Mouse (Mus musculus) midbrain, embryonic 13.5 days (tissue): ENCODE results near the gene Zfyve21. TPM values are rescaled to one million over a fixed set of nuclear protein-coding genes. Genes with fewer than 3 reads are reported as not detected.

Source experiments
- ATAC-seq: fragments of 200-750 bp; cut with Nextera tagmentation; 2 replicates; pipeline ENCODE4 v1.8.0; 2017; ENCODE audit warnings: mild to moderate bottlenecking, moderate TSS enrichment, moderate library complexity
- H3K27ac ChIP-seq: fragments of 300-500 bp; sonication (generic); 2 replicates; pipeline ENCODE4 v1.5.1; 2015; ENCODE audit warnings: inconsistent platforms, mild to moderate bottlenecking, moderate library complexity
- H3K27me3 ChIP-seq: fragments of 300-500 bp; sonication (generic); 2 replicates; pipeline ENCODE4 v1.6.1; 2015; ENCODE audit warnings: mild to moderate bottlenecking, inconsistent platforms
- H3K36me3 ChIP-seq: fragments of 300-500 bp; sonication (generic); 2 replicates; pipeline ENCODE4 v1.6.1; 2015; ENCODE audit warnings: mild to moderate bottlenecking, inconsistent platforms
- H3K4me1 ChIP-seq: fragments of 300-500 bp; sonication (generic); replicated peaks from 2 replicates; pipeline ENCODE4 v1.6.1; 2015; ENCODE audit warnings: inconsistent platforms
- H3K4me2 ChIP-seq: fragments of 300-500 bp; sonication (generic); replicated peaks from 2 replicates; pipeline ENCODE4 v1.6.1; 2015; ENCODE audit warnings: moderate library complexity, mild to moderate bottlenecking, inconsistent platforms
- H3K4me3 ChIP-seq: fragments of 300-500 bp; sonication (generic); replicated peaks from 2 replicates; pipeline ENCODE4 v1.5.1; 2015; ENCODE audit warnings: mild to moderate bottlenecking, inconsistent platforms
- H3K9ac ChIP-seq: fragments of 300-500 bp; sonication (generic); replicated peaks from 2 replicates; pipeline ENCODE4 v1.6.1; 2015; ENCODE audit warnings: mild to moderate bottlenecking, inconsistent platforms
- H3K9me3 ChIP-seq: fragments of 300-500 bp; sonication (generic); 2 replicates; pipeline ENCODE4 v1.6.1; 2016; ENCODE audit warnings: mild to moderate bottlenecking, inconsistent platforms
- WGBS: fragments of 180-500 bp; shearing (Covaris S2); methylation state at CpG from one replicate; pipeline ENCODE4 v1.1.7; 2015; 5-methylcytosine and 5-hydroxymethylcytosine counted together
- polyA plus RNA-seq: library from polyadenylated mRNA; unstranded; fragments of >200 nt; fragmentation: Nextera tagmentation; extraction: Ambion mirVana; gene quantifications from 2 replicates; pipeline ENCODE4 v1.2.1, GENCODE M21; 2015

Zfyve21 gene
- polyA plus RNA-seq, 1 experiment from 2014 or later, result 36.6 TPM

GRCm38 (mm10) chr12:111808775-111809174 lies 5.2 kb upstream of the Zfyve21 start:
- Histone ChIP-seq H3K9me3 (no peaks in the 10 kb centered on the region), H3K27me3 (no peaks in the 10 kb centered on the region), H3K4me1 (peaks cover 26% of the 10 kb centered on the region), H3K27ac (0 out of 2 replicates have a peak overlapping the region, but pooled peaks have one; percentile 69), H3K4me2 (no peak overlapping the region), H3K4me3 (no peak overlapping the region), H3K9ac (no peak overlapping the region), H3K36me3 (peaks cover 49% of the 10 kb centered on the region)
- no peak for ATAC-seq
- WGBS, result 92% methylated on average over 6 of the region's 6 CpGs

- Histone ChIP-seq H3K27me3 (no peaks in the 10 kb centered on the region), H3K4me1 (peaks cover 30% of the 10 kb centered on the region), H3K4me2 (no peak overlapping the region), H3K9me3 (no peaks in the 10 kb centered on the region), H3K36me3 (peaks cover 40% of the 10 kb centered on the region), H3K4me3 (no peak overlapping the region), H3K9ac (peak overlapping the region; percentile 52), H3K27ac (peak overlapping the region; percentile 69)
- 1% methylated on average over 9 of the region's 9 CpGs for WGBS
- peak; percentile 10 for ATAC-seq
Measured at GRCm38 (mm10) chr12:111809762-111810161, 4.2 kb upstream of the Zfyve21 start.

GRCm38 (mm10) chr12:111812075-111812474 lies 1.9 kb upstream of the Zfyve21 start:
- Histone ChIP-seq H3K27ac (no peak overlapping the region), H3K4me3 (no peak overlapping the region), H3K27me3 (no peaks in the 10 kb centered on the region), H3K4me1 (peaks cover 51% of the 10 kb centered on the region), H3K36me3 (peaks cover 19% of the 10 kb centered on the region), H3K9me3 (no peaks in the 10 kb centered on the region), H3K9ac (no peak overlapping the region), H3K4me2 (no peak overlapping the region)
- ATAC-seq, result no peak
- 90% methylated on average over 13 of the region's 13 CpGs for WGBS

- Histone ChIP-seq H3K4me3 (peak overlapping the region; percentile 70), H3K4me2 (peak overlapping the region; percentile 75), H3K4me1 (peaks cover 51% of the 10 kb centered on the region), H3K9me3 (no peaks in the 10 kb centered on the region), H3K27me3 (no peaks in the 10 kb centered on the region), H3K27ac (no peak overlapping the region), H3K36me3 (peaks cover 16% of the 10 kb centered on the region), H3K9ac (0 out of 2 replicates have a peak overlapping the region, but pooled peaks have one; percentile 59)
- ATAC-seq, result no peak
- WGBS, result 71% methylated on average over 12 of the region's 12 CpGs
Measured at GRCm38 (mm10) chr12:111812611-111813010, 1.4 kb upstream of the Zfyve21 start.

GRCm38 (mm10) chr12:111813111-111813765 lies 732 bp upstream of the Zfyve21 start:
- no peaks in the 10 kb centered on the region for H3K27me3 ChIP-seq
- no peak overlapping the region for H3K27ac ChIP-seq
- H3K36me3 ChIP-seq, result peaks cover 9% of the 10 kb centered on the region
- H3K4me2 ChIP-seq, result peak overlapping the region; percentile 75
- 3% methylated on average over 27 of the region's 27 CpGs for WGBS
- H3K9ac ChIP-seq, result peak overlapping the region; percentile 59
- peaks cover 51% of the 10 kb centered on the region for H3K4me1 ChIP-seq
- H3K4me3 ChIP-seq, result peak overlapping the region; percentile 70
- H3K9me3 ChIP-seq, result no peaks in the 10 kb centered on the region
- no peak for ATAC-seq

GRCm38 (mm10) chr12:111814769-111815762 lies 1.1 kb downstream of the Zfyve21 start:
- Histone ChIP-seq H3K4me2 (peak overlapping the region; percentile 81), H3K4me1 (peaks cover 38% of the 10 kb centered on the region), H3K27me3 (no peaks in the 10 kb centered on the region), H3K4me3 (peak overlapping the region; percentile 70), H3K9me3 (no peaks in the 10 kb centered on the region), H3K9ac (peak overlapping the region; percentile 70), H3K36me3 (no peaks in the 10 kb centered on the region), H3K27ac (no peak overlapping the region)
- WGBS, result 23% methylated on average over 19 of the region's 19 CpGs
- no peak for ATAC-seq

- no peak overlapping the region for H3K27ac ChIP-seq
Measured at GRCm38 (mm10) chr12:111816528-111816927, 2.6 kb downstream of the Zfyve21 start.

GRCm38 (mm10) chr12:111816967-111817366 lies 3.0 kb downstream of the Zfyve21 start:
- Histone ChIP-seq H3K4me2 (no peak overlapping the region), H3K27me3 (no peaks in the 10 kb centered on the region), H3K9me3 (no peaks in the 10 kb centered on the region), H3K27ac (no peak overlapping the region), H3K36me3 (no peaks in the 10 kb centered on the region), H3K4me3 (no peak overlapping the region), H3K4me1 (peaks cover 41% of the 10 kb centered on the region), H3K9ac (no peak overlapping the region)
- no peak for ATAC-seq
- 87% methylated on average over 9 of the region's 9 CpGs for WGBS

More at GRCm38 (mm10) chr12:111816528-111816927, 2.6 kb downstream of the Zfyve21 start:
- Histone ChIP-seq H3K36me3 (no peaks in the 10 kb centered on the region), H3K9me3 (no peaks in the 10 kb centered on the region), H3K27me3 (no peaks in the 10 kb centered on the region), H3K4me1 (peaks cover 37% of the 10 kb centered on the region), H3K4me2 (no peak overlapping the region), H3K4me3 (no peak overlapping the region), H3K9ac (no peak overlapping the region)
- no peak for ATAC-seq
- WGBS, result 64% methylated on average over 13 of the region's 13 CpGs

- 89% methylated on average over 8 of the region's 8 CpGs for WGBS
- H3K4me1 ChIP-seq, result peaks cover 38% of the 10 kb centered on the region
Measured at GRCm38 (mm10) chr12:111817991-111818390, 4.0 kb downstream of the Zfyve21 start.

GRCm38 (mm10) chr12:111819936-111820335 lies 6.0 kb downstream of the Zfyve21 start:
- no peak overlapping the region for H3K4me3 ChIP-seq
- peaks cover 18% of the 10 kb centered on the region for H3K36me3 ChIP-seq
- no peaks in the 10 kb centered on the region for H3K27me3 ChIP-seq
- no peak overlapping the region for H3K27ac ChIP-seq
- no peak overlapping the region for H3K9ac ChIP-seq
- H3K9me3 ChIP-seq, result no peaks in the 10 kb centered on the region
- H3K4me1 ChIP-seq, result peaks cover 28% of the 10 kb centered on the region
- ATAC-seq, result no peak
- 88% methylated on average over 8 of the region's 8 CpGs for WGBS
- H3K4me2 ChIP-seq, result no peak overlapping the region

More at GRCm38 (mm10) chr12:111817991-111818390, 4.0 kb downstream of the Zfyve21 start:
- Histone ChIP-seq H3K4me3 (no peak overlapping the region), H3K9ac (no peak overlapping the region), H3K27me3 (no peaks in the 10 kb centered on the region), H3K9me3 (no peaks in the 10 kb centered on the region), H3K36me3 (no peaks in the 10 kb centered on the region), H3K4me2 (no peak overlapping the region), H3K27ac (no peak overlapping the region)
- ATAC-seq, result no peak

GRCm38 (mm10) chr12:111820708-111821107 lies 6.7 kb downstream of the Zfyve21 start:
- WGBS, result 91% methylated on average over 7 of the region's 7 CpGs

GRCm38 (mm10) chr12:111821931-111822330 lies 8.0 kb downstream of the Zfyve21 start:
- ATAC-seq, result no peak; the same call in 1 of the 2 replicates
- WGBS, result 73% methylated on average over 4 of the region's 4 CpGs
- Histone ChIP-seq H3K9ac (no peak overlapping the region), H3K9me3 (no peaks in the 10 kb centered on the region), H3K36me3 (peaks cover 38% of the 10 kb centered on the region), H3K4me2 (no peak overlapping the region), H3K27ac (no peak overlapping the region), H3K27me3 (no peaks in the 10 kb centered on the region), H3K4me3 (no peak overlapping the region), H3K4me1 (peaks cover 8% of the 10 kb centered on the region; the same call in 1 of the 2 replicates)

More at GRCm38 (mm10) chr12:111820708-111821107, 6.7 kb downstream of the Zfyve21 start:
- Histone ChIP-seq H3K9ac (no peak overlapping the region), H3K4me3 (no peak overlapping the region), H3K36me3 (peaks cover 26% of the 10 kb centered on the region), H3K4me1 (peaks cover 20% of the 10 kb centered on the region), H3K4me2 (no peak overlapping the region), H3K27ac (no peak overlapping the region), H3K27me3 (no peaks in the 10 kb centered on the region), H3K9me3 (no peaks in the 10 kb centered on the region)
- ATAC-seq, result no peak
